In the genomic region with DNA sequence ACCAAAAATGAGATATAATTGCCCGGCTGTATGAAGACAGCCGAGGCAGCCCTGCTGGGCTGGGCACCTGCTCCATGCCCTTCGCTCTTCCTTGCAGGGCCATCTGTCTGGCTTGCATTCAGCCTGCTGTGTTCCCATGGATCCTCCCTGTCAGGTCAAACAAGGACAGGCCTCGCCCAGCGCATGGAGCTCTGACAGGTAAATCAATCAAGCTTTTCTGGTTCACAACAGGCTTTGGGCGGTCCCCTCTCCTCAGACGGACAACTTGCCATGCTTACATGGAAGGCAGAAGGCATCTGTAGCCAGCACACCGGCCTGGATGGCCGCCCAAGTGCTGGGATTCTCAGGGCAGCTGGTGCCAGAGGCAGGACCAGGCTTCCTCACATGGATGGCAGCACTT, we compare ENCODE assay signal across 10 mouse cellular contexts. TPM values are rescaled to one million over a fixed set of nuclear protein-coding genes. Genes with fewer than 3 reads are reported as not detected.
DNase-seq lines count a peak whose midpoint lies in the region; ATAC-seq and TF ChIP-seq lines count a peak whose summit lies in the region.
"Had no signal": no experiment of that assay in that cellular context is flagged by ENCODE, and none has a peak within 500 bp of the region (broad histone marks: within the 10 kb centered on the region; RNA-seq: fewer than 3 reads in every experiment).

No protein-coding gene starts in this region.

- WGBS in liver, adult 2 months, result 60% methylated on average over 9 of the region's 9 CpGs
- 65% methylated on average over 9 of the region's 9 CpGs for WGBS in liver, embryonic 11.5 days
- 29% methylated on average over 9 of the region's 9 CpGs for WGBS in hindbrain, postnatal 0 days

- H3K79me2 ChIP-seq in liver, adult 2 months (ENCODE audit: control insufficient read depth, insufficient read depth, low read length), result no peaks in the 10 kb centered on the region

- no peaks in the 10 kb centered on the region for H3K36me3 ChIP-seq in liver, adult 2 months (ENCODE audit: control insufficient read depth, insufficient read depth, low read length)
- H3K36me3 ChIP-seq in liver, embryonic 11.5 days (ENCODE audit: control insufficient read depth, insufficient read depth, low read length), result no peaks in the 10 kb centered on the region
- H3K36me3 ChIP-seq in hindbrain, postnatal 0 days (ENCODE audit: insufficient read depth, low read length), result no peaks in the 10 kb centered on the region
- H3K36me3 ChIP-seq: embryonic facial prominence, embryonic 12.5 days; heart, embryonic 13.5 days; limb, embryonic 15.5 days had no signal

- no peak for TF ChIP-seq POLR2A in liver, adult 2 months (IDR thresholded peaks at IDR 0.05; ENCODE audit: extremely low read depth, insufficient read depth, low read length)

- no peak overlapping the region for H3K9ac ChIP-seq in liver, adult 2 months (ENCODE audit: low read depth, low read length)
- H3K9ac ChIP-seq in liver, embryonic 11.5 days (ENCODE audit: low read depth, low read length), result no peak overlapping the region
- H3K9ac ChIP-seq in hindbrain, postnatal 0 days (replicated peaks; ENCODE audit: low read length), result no peak overlapping the region
- H3K9ac ChIP-seq: embryonic facial prominence, embryonic 12.5 days; heart, embryonic 13.5 days; limb, embryonic 15.5 days had no signal

- H3K4me2 ChIP-seq in liver, embryonic 11.5 days, result no peak overlapping the region
- H3K4me2 ChIP-seq in hindbrain, postnatal 0 days (ENCODE audit: low read depth, low read length), result no peak overlapping the region
- H3K4me2 ChIP-seq: embryonic facial prominence, embryonic 12.5 days; heart, embryonic 13.5 days; limb, embryonic 15.5 days had no signal

- no peak overlapping the region for H3K27ac ChIP-seq in liver, adult 2 months (replicated peaks; ENCODE audit: insufficient read depth, low read depth, low read length)
- no peak overlapping the region for H3K27ac ChIP-seq in liver, embryonic 11.5 days (ENCODE audit: low read depth, low read length)
- H3K27ac ChIP-seq in hindbrain, postnatal 0 days, result no peak overlapping the region
- H3K27ac ChIP-seq: embryonic facial prominence, embryonic 12.5 days; heart, embryonic 13.5 days; limb, embryonic 15.5 days had no signal

- H3K4me1 ChIP-seq in liver, adult 2 months (ENCODE audit: control insufficient read depth, insufficient read depth, low read length), result no peaks in the 10 kb centered on the region
- no peaks in the 10 kb centered on the region for H3K4me1 ChIP-seq in liver, embryonic 11.5 days (replicated peaks; ENCODE audit: control insufficient read depth, insufficient read depth, low read length)
- no peaks in the 10 kb centered on the region for H3K4me1 ChIP-seq in hindbrain, postnatal 0 days (ENCODE audit: insufficient read depth, low read length)
- H3K4me1 ChIP-seq: embryonic facial prominence, embryonic 12.5 days; limb, embryonic 15.5 days had no signal

- no peak for ATAC-seq in liver, embryonic 11.5 days (replicated peaks; ENCODE audit: low FRiP score)
- peak; percentile 65 for ATAC-seq in hindbrain, postnatal 0 days

- H3K27me3 ChIP-seq in liver, adult 2 months (ENCODE audit: control insufficient read depth, insufficient read depth, low read length), result no peaks in the 10 kb centered on the region
- no peaks in the 10 kb centered on the region for H3K27me3 ChIP-seq in liver, embryonic 11.5 days (replicated peaks; ENCODE audit: control insufficient read depth, insufficient read depth, low read length)
- no peaks in the 10 kb centered on the region for H3K27me3 ChIP-seq in hindbrain, postnatal 0 days (ENCODE audit: insufficient read depth, low read length)
- H3K27me3 ChIP-seq: embryonic facial prominence, embryonic 12.5 days; heart, embryonic 13.5 days; limb, embryonic 15.5 days had no signal

- no peak for TF ChIP-seq CTCF in liver, adult 2 months (IDR thresholded peaks at IDR 0.05; ENCODE audit: low read depth, low read length)
- TF ChIP-seq CTCF in hindbrain, postnatal 0 days (IDR thresholded peaks at IDR 0.05; ENCODE audit: low read depth), result no peak

- no peaks in the 10 kb centered on the region for H3K9me3 ChIP-seq in liver, embryonic 11.5 days (ENCODE audit: control insufficient read depth, low read length)
- H3K9me3 ChIP-seq in hindbrain, postnatal 0 days (ENCODE audit: low read length), result no peaks in the 10 kb centered on the region
- H3K9me3 ChIP-seq: embryonic facial prominence, embryonic 12.5 days; heart, embryonic 13.5 days; limb, embryonic 15.5 days had no signal

- peak; percentile 62 for DNase-seq in liver, adult 2 months (ENCODE audit: extremely low read depth, low read depth, low spot score)
- no peak for DNase-seq in liver, embryonic 11.5 days (ENCODE audit: low spot score)
- peak; percentile 62 for DNase-seq in cerebellum, adult 8-10 months
- DNase-seq in hindbrain, postnatal 0 days (ENCODE audit: low spot score), result peak; percentile 65
- no peak for DNase-seq in left cerebral cortex, adult 9 months (ENCODE audit: low spot score in 2 of 2)
- no peak for DNase-seq in thymus, postnatal 25 days
- no peak for DNase-seq in thymus, postnatal 14 days

- no peak overlapping the region for H3K4me3 ChIP-seq in liver, adult 2 months (ENCODE audit: insufficient read depth, low read depth, low read length)
- H3K4me3 ChIP-seq in liver, embryonic 11.5 days (ENCODE audit: low read depth, low read length), result no peak overlapping the region
- H3K4me3 ChIP-seq in hindbrain, postnatal 0 days (ENCODE audit: low read length), result no peak overlapping the region
- H3K4me3 ChIP-seq: embryonic facial prominence, embryonic 12.5 days; heart, embryonic 13.5 days; limb, embryonic 15.5 days had no signal

RNA-seq across cellular contexts. Expression of gene Gm572, which starts 7.9 kb away (rescaled TPM):
- not detected in 2 replicates for total RNA-seq in liver, adult 2 months (2014; rRNA removed)
- polyA plus RNA-seq in liver, adult 2 months (2012; rRNA removed), result not detected in 2 replicates
- polyA plus RNA-seq in liver, embryonic 11.5 days (2014; fragmentation: Nextera tagmentation; extraction: Ambion mirVana), result not detected in 2 replicates
- total RNA-seq in hindbrain, postnatal 0 days (2014; rRNA removed), result not detected in 2 replicates
- not detected in 2 replicates for polyA plus RNA-seq in hindbrain, postnatal 0 days (2015; fragmentation: Nextera tagmentation; extraction: Ambion mirVana)
- polyA plus RNA-seq: embryonic facial prominence, embryonic 12.5 days; limb, embryonic 15.5 days had no signal

RNA-seq across cellular contexts. Expression of gene Tardbp, which starts 24.2 kb away (rescaled TPM):
- total RNA-seq in liver, adult 2 months (2014; rRNA removed), result 87.2 and 111 TPM in 2 replicates
- polyA plus RNA-seq in liver, adult 2 months (2012; rRNA removed), result 33.2 and 33.4 TPM in 2 replicates
- 226 and 230 TPM in 2 replicates for polyA plus RNA-seq in liver, embryonic 11.5 days (2014; fragmentation: Nextera tagmentation; extraction: Ambion mirVana)
- total RNA-seq in hindbrain, postnatal 0 days (2014; rRNA removed), result 160 and 205 TPM in 2 replicates
- polyA plus RNA-seq in hindbrain, postnatal 0 days (2015; fragmentation: Nextera tagmentation; extraction: Ambion mirVana), result 116 and 121 TPM in 2 replicates

RNA-seq across cellular contexts. Expression of gene Masp2, which starts 48.7 kb away (rescaled TPM):
- total RNA-seq in liver, adult 2 months (2014; rRNA removed), result 191 and 270 TPM in 2 replicates
- polyA plus RNA-seq in liver, adult 2 months (2012; rRNA removed), result 712 and 829 TPM in 2 replicates
- 5.0 and 6.8 TPM in 2 replicates for polyA plus RNA-seq in liver, embryonic 11.5 days (2014; fragmentation: Nextera tagmentation; extraction: Ambion mirVana)
- 0.26 and 0.40 TPM in 2 replicates for total RNA-seq in hindbrain, postnatal 0 days (2014; rRNA removed)
- polyA plus RNA-seq in hindbrain, postnatal 0 days (2015; fragmentation: Nextera tagmentation; extraction: Ambion mirVana), result 0.49 TPM in 2 replicates
- polyA plus RNA-seq: heart, embryonic 13.5 days had no signal

RNA-seq across cellular contexts. Expression of gene Srm, which starts 59.7 kb away (rescaled TPM):
- 11.1 and 14.7 TPM in 2 replicates for total RNA-seq in liver, adult 2 months (2014; rRNA removed)
- 33.1 and 39.5 TPM in 2 replicates for polyA plus RNA-seq in liver, adult 2 months (2012; rRNA removed)
- polyA plus RNA-seq in liver, embryonic 11.5 days (2014; fragmentation: Nextera tagmentation; extraction: Ambion mirVana), result 510 and 529 TPM in 2 replicates
- total RNA-seq in hindbrain, postnatal 0 days (2014; rRNA removed), result 77.6 and 83.0 TPM in 2 replicates
- 142 and 143 TPM in 2 replicates for polyA plus RNA-seq in hindbrain, postnatal 0 days (2015; fragmentation: Nextera tagmentation; extraction: Ambion mirVana)

Comparison
In these comparisons a context has a peak if more than half of its experiments do, and no peak if none do; other contexts are left out.
1. DNase-seq: peak in liver, adult 2 months (single experiment), cerebellum, adult 8-10 months (single experiment) and hindbrain, postnatal 0 days (single experiment); none in liver, embryonic 11.5 days (single experiment), left cerebral cortex, adult 9 months (0 of 2), thymus, postnatal 25 days (single experiment) and thymus, postnatal 14 days (single experiment).
2. RNA of gene Masp2, which starts 48.7 kb away (polyA plus RNA-seq): 712 to 829 TPM in liver, adult 2 months; 5.0 to 6.8 TPM in liver, embryonic 11.5 days and 0.49 TPM in hindbrain, postnatal 0 days; every median in the first group is over 10 times any median in the second.